Mouse (Mus musculus) cortical plate, adult 2 months (tissue): ENCODE results near the gene Trak2. TPM values are rescaled to one million over a fixed set of nuclear protein-coding genes. Genes with fewer than 3 reads are reported as not detected.
"Not testable (repeated sequence)": the region's sequence is repeated elsewhere in the genome, so short reads cannot be mapped to it uniquely, and the experiment has no call there.

Experiments used
- H3K27ac ChIP-seq: fragments of 200-500 bp; 2 replicates; pipeline ENCODE4 v1.5.1; 2012; ENCODE audit warnings: low read length, control low read depth, inconsistent platforms; ENCODE audit not compliant: insufficient read depth
- H3K4me1 ChIP-seq: fragments of 200-500 bp; 2 replicates; pipeline ENCODE4 v1.6.1; 2011; ENCODE audit warnings: low read length; ENCODE audit not compliant: control insufficient read depth, insufficient read depth
- H3K4me3 ChIP-seq: fragments of 200-500 bp; 2 replicates; pipeline ENCODE4 v1.5.1; 2011; ENCODE audit warnings: mild to moderate bottlenecking, low read length, control low read depth; ENCODE audit not compliant: insufficient read depth
- CTCF ChIP-seq: fragments of 200-500 bp; IDR thresholded peaks from 2 replicates; pipeline ENCODE4 v1.5.1; 2011; ENCODE audit warnings: mild to moderate bottlenecking, control low read depth, low read length; ENCODE audit not compliant: insufficient read depth; ENCODE audit errors: extremely low read depth
- POLR2A ChIP-seq: fragments of 200-500 bp; IDR thresholded peaks from 2 replicates; pipeline ENCODE4 v1.6.1; 2011; ENCODE audit warnings: mild to moderate bottlenecking, low read length, control low read depth; ENCODE audit not compliant: insufficient read depth; ENCODE audit errors: extremely low read depth
- polyA plus RNA-seq: library from polyadenylated mRNA; depleted of rRNA; stranded (reverse); fragments of >200 nt; gene quantifications from 2 replicates; pipeline ENCODE4 v1.2.3, GENCODE M21; 2012

Trak2 gene
- polyA plus RNA-seq, 1 experiment, result 81.2 TPM

GRCm38 (mm10) chr1:58945960-58946670 is 27.1 kb downstream of the Trak2 start:
- TF ChIP-seq POLR2A (no peak), CTCF (no peak)
- Histone ChIP-seq H3K27ac (no peak overlapping the region), H3K4me3 (no peak overlapping the region)

GRCm38 (mm10) chr1:58945523-58945922 is 27.7 kb downstream of the Trak2 start:
- TF ChIP-seq CTCF (no peak), POLR2A (no peak)
- Histone ChIP-seq H3K4me3 (no peak overlapping the region), H3K4me1 (no peaks in the 10 kb centered on the region; the same call in 1 of the 2 replicates), H3K27ac (no peak overlapping the region)

More at GRCm38 (mm10) chr1:58945960-58946670, 27.1 kb downstream of the Trak2 start:
- H3K4me1 ChIP-seq, result no peaks in the 10 kb centered on the region; the same call in 1 of the 2 replicates

- Histone ChIP-seq H3K4me1 (peaks cover 3% of the 10 kb centered on the region; the same call in 1 of the 2 replicates), H3K4me3 (no peak overlapping the region), H3K27ac (no peak overlapping the region)
- no peak for TF ChIP-seq POLR2A
- TF ChIP-seq CTCF, result no peak
These were observed 35.6 kb downstream of the Trak2 start for GRCm38 (mm10) chr1:58937606-58938099.

- TF ChIP-seq POLR2A, result no peak
- no peak for TF ChIP-seq CTCF
- H3K27ac ChIP-seq, result no peak overlapping the region
- peaks cover 3% of the 10 kb centered on the region; the same call in 1 of the 2 replicates for H3K4me1 ChIP-seq
- no peak overlapping the region for H3K4me3 ChIP-seq
These were observed 36.3 kb downstream of the Trak2 start for GRCm38 (mm10) chr1:58936746-58937605.

- no peak overlapping the region for H3K4me3 ChIP-seq
- no peak for TF ChIP-seq CTCF
- no peak for TF ChIP-seq POLR2A
- H3K4me1 ChIP-seq, result no peaks in the 10 kb centered on the region
- no peak overlapping the region for H3K27ac ChIP-seq
These were observed 46.6 kb downstream of the Trak2 start for GRCm38 (mm10) chr1:58926664-58927063.

- no peak overlapping the region for H3K4me3 ChIP-seq
- no peak overlapping the region for H3K27ac ChIP-seq
- TF ChIP-seq CTCF (no peak), POLR2A (no peak)
These were observed 55.7 kb downstream of the Trak2 start for GRCm38 (mm10) chr1:58917566-58917965.

GRCm38 (mm10) chr1:58909636-58910272 is 63.5 kb downstream of the Trak2 start:
- H3K27ac ChIP-seq, result no peak overlapping the region
- no peak overlapping the region for H3K4me3 ChIP-seq
- TF ChIP-seq CTCF, result no peak
- no peak for TF ChIP-seq POLR2A
- H3K4me1 ChIP-seq, result no peaks in the 10 kb centered on the region

More at GRCm38 (mm10) chr1:58917566-58917965, 55.7 kb downstream of the Trak2 start:
- H3K4me1 ChIP-seq, result no peaks in the 10 kb centered on the region

GRCm38 (mm10) chr1:58903681-58904080 is 69.5 kb downstream of the Trak2 start:
- no peak overlapping the region for H3K27ac ChIP-seq
- H3K4me3 ChIP-seq, result no peak overlapping the region
- no peaks in the 10 kb centered on the region for H3K4me1 ChIP-seq
- TF ChIP-seq CTCF (no peak), POLR2A (no peak)

GRCm38 (mm10) chr1:58897561-58897960 is 75.7 kb downstream of the Trak2 start:
- peak; percentile 49 for TF ChIP-seq CTCF
- H3K27ac ChIP-seq, H3K4me1 ChIP-seq, H3K4me3 ChIP-seq: not testable (repeated sequence)

GRCm38 (mm10) chr1:58892386-58892785 is 80.8 kb downstream of the Trak2 start:
- not testable (repeated sequence) for H3K27ac ChIP-seq, H3K4me1 ChIP-seq, H3K4me3 ChIP-seq

- not testable (repeated sequence) for H3K4me3 ChIP-seq, H3K27ac ChIP-seq, H3K4me1 ChIP-seq
These were observed 81.6 kb downstream of the Trak2 start for GRCm38 (mm10) chr1:58891481-58892170.

- H3K4me1 ChIP-seq, H3K27ac ChIP-seq, H3K4me3 ChIP-seq: not testable (repeated sequence)
These were observed 82.4 kb downstream of the Trak2 start for GRCm38 (mm10) chr1:58890697-58891290.
